ENCODE assay signal across 9 mouse cellular contexts in genomic region chr6:103746103-103746502, GRCm38 (mm10).
DNase-seq lines count a peak whose midpoint lies in the region; ATAC-seq lines count a peak whose summit lies in the region.
"Had no signal": no experiment of that assay in that cellular context is flagged by ENCODE, and none has a peak within 500 bp of the region (broad histone marks: within the 10 kb centered on the region; RNA-seq: fewer than 3 reads in every experiment).

No protein-coding gene starts in this region.

- H3K9me3 ChIP-seq in hindbrain, embryonic 12.5 days (replicated peaks) = no peaks in the 10 kb centered on the region
- H3K9me3 ChIP-seq: neural tube, embryonic 12.5 days had no signal

- no peaks in the 10 kb centered on the region for H3K36me3 ChIP-seq in hindbrain, embryonic 12.5 days
- H3K36me3 ChIP-seq: neural tube, embryonic 12.5 days had no signal

- intact Hi-C loops in left cerebral cortex, postnatal 25 days (cut with DNase I) = loop anchor here (10.0 kb wide), 1 partner anchor 179 kb away; no protein-coding TSS in a partner anchor

- no peak overlapping the region for H3K9ac ChIP-seq in hindbrain, embryonic 12.5 days
- H3K9ac ChIP-seq: neural tube, embryonic 12.5 days had no signal

- H3K4me2 ChIP-seq in hindbrain, embryonic 12.5 days (replicated peaks) = no peak overlapping the region
- H3K4me2 ChIP-seq: neural tube, embryonic 12.5 days had no signal

- no peaks in the 10 kb centered on the region for H3K27me3 ChIP-seq in hindbrain, embryonic 12.5 days
- H3K27me3 ChIP-seq: neural tube, embryonic 12.5 days had no signal

- no peak overlapping the region for H3K27ac ChIP-seq in hindbrain, embryonic 12.5 days
- H3K27ac ChIP-seq: neural tube, embryonic 12.5 days had no signal

- no peak for ATAC-seq in hindbrain, embryonic 12.5 days (ENCODE audit: low FRiP score)

- peak; percentile 7 for DNase-seq in gastrocnemius, postnatal 10 days
- no peak for DNase-seq in gastrocnemius, adult 18-20 months (ENCODE audit: low spot score)
- DNase-seq in right cerebral cortex, adult 18-20 months = peak; percentile 46
- no peak for DNase-seq in right cerebral cortex, postnatal 25 days
- peak; percentile 49 for DNase-seq in embryo, embryonic 10 days (ENCODE audit: low spot score)
- peak; percentile 47 to 65 for DNase-seq in left cerebral cortex, postnatal 25 days (ENCODE audit: low spot score in 2 of 2)
- no peak for DNase-seq in MN1 (ENCODE audit: low spot score)

- 34% methylated on average over 4 of the region's 4 CpGs for WGBS in hindbrain, embryonic 12.5 days

- H3K4me3 ChIP-seq in hindbrain, embryonic 12.5 days = no peak overlapping the region
- H3K4me3 ChIP-seq: neural tube, embryonic 12.5 days had no signal

- H3K4me1 ChIP-seq in hindbrain, embryonic 12.5 days = peaks cover 5% of the 10 kb centered on the region; the same call in 1 of the 2 replicates
- H3K4me1 ChIP-seq: neural tube, embryonic 12.5 days had no signal

Comparison
In these comparisons a context has a peak if more than half of its experiments do, and no peak if none do; other contexts are left out.
1. DNase-seq: peak in gastrocnemius, postnatal 10 days (single experiment), right cerebral cortex, adult 18-20 months (single experiment), embryo, embryonic 10 days (single experiment) and left cerebral cortex, postnatal 25 days (2 of 2); none in gastrocnemius, adult 18-20 months (single experiment), right cerebral cortex, postnatal 25 days (single experiment) and MN1 (single experiment).